Mouse (Mus musculus) erythroblast, embryonic 14.5 days (primary cell): ENCODE data around the gene Ppp6r2.

Experiments used
- GATA1 ChIP-seq: IDR thresholded peaks from 2 replicates; pipeline ENCODE4 v1.6.1; 2012; ENCODE audit warnings: low read length, inconsistent platforms, mixed read lengths
- TAL1 ChIP-seq: IDR thresholded peaks from 3 replicates; pipeline ENCODE4 v1.6.1; 2012; ENCODE audit warnings: low read length, inconsistent platforms, mixed read lengths

DNA sequence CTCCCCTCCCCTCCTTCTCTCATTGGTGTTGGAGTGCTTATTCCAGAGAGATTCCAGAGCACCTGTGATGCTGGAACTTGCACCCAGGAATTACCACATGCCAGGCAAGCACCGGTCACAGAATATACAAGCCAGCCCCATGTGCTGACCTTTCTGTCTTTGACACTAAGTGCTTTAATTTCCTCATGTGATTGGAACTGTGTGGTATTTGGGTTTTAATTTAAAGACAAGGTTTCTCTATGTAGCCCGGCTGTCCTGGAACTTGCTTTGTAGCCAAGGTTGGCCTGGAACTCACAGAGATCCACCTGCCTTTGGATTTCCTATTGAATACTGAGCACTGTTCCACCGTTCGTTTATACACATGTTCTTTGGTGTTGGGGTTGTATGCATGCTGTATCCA lies 22.7 kb downstream of the Ppp6r2 start:
- TF ChIP-seq TAL1: no peak
- no peak for TF ChIP-seq GATA1
